ENCODE assay signal across 9 mouse cellular contexts in genomic region chr10:19915301-19915700, GRCm38 (mm10). TPM values are rescaled to one million over a fixed set of nuclear protein-coding genes. Genes with fewer than 3 reads are reported as not detected.
DNase-seq lines count a peak whose midpoint lies in the region; ATAC-seq lines count a peak whose summit lies in the region.
"Had no signal": no experiment of that assay in that cellular context is flagged by ENCODE, and none has a peak within 500 bp of the region (broad histone marks: within the 10 kb centered on the region; RNA-seq: fewer than 3 reads in every experiment).

No protein-coding gene starts in this region.

- no peaks in the 10 kb centered on the region for H3K27me3 ChIP-seq in heart, embryonic 16.5 days (ENCODE audit: control insufficient read depth, insufficient read depth, low read length)
- 0 out of 2 replicates have a peak, but pooled peaks cover under 1% of the 10 kb centered on the region for H3K27me3 ChIP-seq in embryonic facial prominence, embryonic 14.5 days (replicated peaks; ENCODE audit: control insufficient read depth, insufficient read depth, low read length)
- no peaks in the 10 kb centered on the region for H3K27me3 ChIP-seq in intestine, embryonic 16.5 days (replicated peaks; ENCODE audit: control insufficient read depth, insufficient read depth, low read length)
- H3K27me3 ChIP-seq: lung, embryonic 15.5 days had no signal

- no peak overlapping the region for H3K27ac ChIP-seq in heart, embryonic 16.5 days (ENCODE audit: low read length)
- no peak overlapping the region for H3K27ac ChIP-seq in embryonic facial prominence, embryonic 14.5 days (replicated peaks; ENCODE audit: low read depth, low read length)
- H3K27ac ChIP-seq in intestine, embryonic 16.5 days (ENCODE audit: low read length) = no peak overlapping the region
- H3K27ac ChIP-seq: lung, embryonic 15.5 days had no signal

- intact Hi-C loops in left cerebral cortex, postnatal 4 days (cut with DNase I) = no loop called here

- H3K36me3 ChIP-seq in heart, embryonic 16.5 days (ENCODE audit: control insufficient read depth, insufficient read depth) = no peaks in the 10 kb centered on the region
- no peaks in the 10 kb centered on the region for H3K36me3 ChIP-seq in embryonic facial prominence, embryonic 14.5 days (ENCODE audit: control insufficient read depth, insufficient read depth, low read length)
- H3K36me3 ChIP-seq in intestine, embryonic 16.5 days (ENCODE audit: control insufficient read depth, insufficient read depth, low read length) = no peaks in the 10 kb centered on the region
- H3K36me3 ChIP-seq: lung, embryonic 15.5 days had no signal

- ATAC-seq in heart, embryonic 16.5 days (replicated peaks; ENCODE audit: extremely low read depth, insufficient read depth, low FRiP score) = peak; percentile 52; the same call in 1 of the 2 replicates
- peak; percentile 74 for ATAC-seq in embryonic facial prominence, embryonic 14.5 days (ENCODE audit: low read depth)
- ATAC-seq in intestine, embryonic 16.5 days = peak; percentile 84
- ATAC-seq in monocyte, adult 5-6 weeks (replicated peaks; ENCODE audit: insufficient number of reproducible peaks, low FRiP score, low TSS enrichment, poor library complexity, severe bottlenecking) = peak; percentile 86

- no peaks in the 10 kb centered on the region for H3K9me3 ChIP-seq in heart, embryonic 16.5 days (replicated peaks; ENCODE audit: control insufficient read depth, low read length)
- no peaks in the 10 kb centered on the region for H3K9me3 ChIP-seq in embryonic facial prominence, embryonic 14.5 days (ENCODE audit: control insufficient read depth, low read length)
- H3K9me3 ChIP-seq in intestine, embryonic 16.5 days (ENCODE audit: control insufficient read depth, low read length) = no peaks in the 10 kb centered on the region
- H3K9me3 ChIP-seq: lung, embryonic 15.5 days had no signal

- WGBS in heart, embryonic 16.5 days = 57% methylated on average over 1 of the region's 1 CpGs
- WGBS in embryonic facial prominence, embryonic 14.5 days = 40% methylated on average over 1 of the region's 1 CpGs
- 45% methylated on average over 1 of the region's 1 CpGs for WGBS in intestine, embryonic 16.5 days

- H3K4me1 ChIP-seq in heart, embryonic 16.5 days (ENCODE audit: control insufficient read depth, insufficient read depth, low read length) = peaks cover 3% of the 10 kb centered on the region
- H3K4me1 ChIP-seq in embryonic facial prominence, embryonic 14.5 days (ENCODE audit: control insufficient read depth, insufficient read depth, low read length) = no peaks in the 10 kb centered on the region
- no peaks in the 10 kb centered on the region for H3K4me1 ChIP-seq in intestine, embryonic 16.5 days (ENCODE audit: control insufficient read depth, insufficient read depth, low read length)
- H3K4me1 ChIP-seq: lung, embryonic 15.5 days had no signal

- H3K4me3 ChIP-seq in heart, embryonic 16.5 days (ENCODE audit: low read length) = no peak overlapping the region
- H3K4me3 ChIP-seq in embryonic facial prominence, embryonic 14.5 days (ENCODE audit: low read depth, low read length) = no peak overlapping the region
- no peak overlapping the region for H3K4me3 ChIP-seq in intestine, embryonic 16.5 days (ENCODE audit: low read length)
- H3K4me3 ChIP-seq: lung, embryonic 15.5 days had no signal

- no peak overlapping the region for H3K9ac ChIP-seq in heart, embryonic 16.5 days (ENCODE audit: low read length)
- no peak overlapping the region for H3K9ac ChIP-seq in embryonic facial prominence, embryonic 14.5 days (ENCODE audit: low read depth, low read length)
- no peak overlapping the region for H3K9ac ChIP-seq in intestine, embryonic 16.5 days (ENCODE audit: low read depth, low read length)
- H3K9ac ChIP-seq: lung, embryonic 15.5 days had no signal

- DNase-seq in heart, adult 8-10 months (ENCODE audit: low spot score) = no peak
- DNase-seq in adrenal gland, adult 2 months = peak; percentile 85
- peak; percentile 80 for DNase-seq in embryonic facial prominence, embryonic 14.5 days (ENCODE audit: low spot score)
- DNase-seq in left cerebral cortex, postnatal 4 days = peak; percentile 52
- peak; percentile 19 to 26 for DNase-seq in thymus, postnatal 10 days (ENCODE audit: low spot score in 2 of 2)

- no peak overlapping the region for H3K4me2 ChIP-seq in heart, embryonic 16.5 days (ENCODE audit: low read depth, low read length)
- no peak overlapping the region for H3K4me2 ChIP-seq in embryonic facial prominence, embryonic 14.5 days (ENCODE audit: low read depth, low read length)
- no peak overlapping the region for H3K4me2 ChIP-seq in intestine, embryonic 16.5 days (ENCODE audit: low read depth, low read length)
- H3K4me2 ChIP-seq: lung, embryonic 15.5 days had no signal

RNA-seq across cellular contexts. Expression of gene Pex7, which starts 7.8 kb away (rescaled TPM):
- polyA plus RNA-seq in heart, embryonic 16.5 days (2015; fragmentation: Nextera tagmentation; extraction: Ambion mirVana) = 38.6 and 41.4 TPM in 2 replicates
- total RNA-seq in heart, adult 8-10 months (2022) = 10 to 100 TPM; 32.5 to 36.9 (median 34.6) TPM
- 10 to 100 TPM; 44.8 to 47.5 TPM for total RNA-seq in adrenal gland, adult 2 months (2021)
- 114 and 169 TPM in 2 replicates for polyA plus RNA-seq in adrenal gland, adult 2 months (2012; rRNA removed)
- 28.6 and 29.6 TPM in 2 replicates for polyA plus RNA-seq in embryonic facial prominence, embryonic 14.5 days (2014; fragmentation: Nextera tagmentation; extraction: Ambion mirVana)
- 51.4 and 57.0 TPM in 2 replicates for polyA plus RNA-seq in intestine, embryonic 16.5 days (2015; fragmentation: Nextera tagmentation; extraction: Ambion mirVana)
- 10 to 100 TPM; 19.4 to 20.7 TPM for total RNA-seq in left cerebral cortex, postnatal 4 days (2021)
- 19.8 to 34.3 TPM (median 20.9 TPM) in 3 replicates for total RNA-seq in monocyte, adult 5-6 weeks (2017)

RNA-seq across cellular contexts. Expression of gene Map3k5, which starts 19.0 kb away (rescaled TPM):
- 2.8 and 3.0 TPM in 2 replicates for polyA plus RNA-seq in heart, embryonic 16.5 days (2015; fragmentation: Nextera tagmentation; extraction: Ambion mirVana)
- total RNA-seq in heart, adult 8-10 months (2022) = 10 to 100 TPM; 39.6 to 45.7 (median 40.9) TPM
- 10 to 100 TPM; 19.9 to 36.9 TPM for total RNA-seq in adrenal gland, adult 2 months (2021)
- 2.8 and 3.3 TPM in 2 replicates for polyA plus RNA-seq in adrenal gland, adult 2 months (2012; rRNA removed)
- 2.5 and 2.6 TPM in 2 replicates for polyA plus RNA-seq in embryonic facial prominence, embryonic 14.5 days (2014; fragmentation: Nextera tagmentation; extraction: Ambion mirVana)
- 1.2 and 1.4 TPM in 2 replicates for polyA plus RNA-seq in intestine, embryonic 16.5 days (2015; fragmentation: Nextera tagmentation; extraction: Ambion mirVana)
- total RNA-seq in left cerebral cortex, postnatal 4 days (2021) = 10 to 100 TPM; 21.3 to 23.4 TPM
- total RNA-seq in monocyte, adult 5-6 weeks (2017) = 85.0 to 99.2 TPM (median 85.5 TPM) in 3 replicates
